Mouse (Mus musculus): ENCODE results near the gene Zp3.

DNA sequence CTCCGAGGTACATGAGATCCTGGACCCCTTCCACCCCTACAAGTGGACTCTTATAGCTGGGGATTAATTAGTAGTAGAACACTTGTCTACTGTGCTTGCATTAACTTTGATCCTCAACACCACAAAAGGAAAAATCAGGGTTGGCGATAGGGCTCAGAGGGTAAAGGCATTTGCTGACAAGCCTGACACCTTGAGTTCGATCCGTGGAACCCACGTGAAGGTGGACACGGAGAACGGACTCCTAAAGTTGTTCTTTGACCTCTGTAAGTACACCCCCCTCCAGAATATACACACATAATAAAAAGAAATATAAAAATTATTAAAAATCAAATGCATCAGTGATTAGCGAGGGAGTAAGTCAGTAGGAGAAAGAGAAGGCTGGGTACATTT is 14.4 kb downstream of the Zp3 start:
- TF ChIP-seq CTCF (IDR thresholded peaks at IDR 0.05; ENCODE audit: control insufficient read depth, insufficient read depth, insufficient read length) (no peak), MAX (IDR thresholded peaks at IDR 0.05) (no peak), USF1 (IDR thresholded peaks at IDR 0.05; ENCODE audit: low read depth) (no peak), MYOD1 (IDR thresholded peaks at IDR 0.05; ENCODE audit: control insufficient read depth, insufficient read length, low read depth) (no peak), MYOG (IDR thresholded peaks at IDR 0.05; ENCODE audit: control insufficient read depth, extremely low read depth, insufficient read length) (no peak)
